ENCODE assay signal across 7 mouse cellular contexts in genomic region chr2:163693716-163694314, GRCm38 (mm10). TPM values are rescaled to one million over a fixed set of nuclear protein-coding genes. Genes with fewer than 3 reads are reported as not detected.
DNase-seq lines count a peak whose midpoint lies in the region; ATAC-seq lines count a peak whose summit lies in the region.

No protein-coding gene starts in this region.

- H3K9me3 ChIP-seq in megakaryocyte, embryonic 14.5 days = no peaks in the 10 kb centered on the region
- H3K9me3 ChIP-seq in neural tube, embryonic 14.5 days (ENCODE audit: control insufficient read depth, low read length) = no peaks in the 10 kb centered on the region

- peaks cover 6% of the 10 kb centered on the region for H3K36me3 ChIP-seq in megakaryocyte, embryonic 14.5 days (replicated peaks; ENCODE audit: low read length)
- H3K36me3 ChIP-seq in neural tube, embryonic 14.5 days (ENCODE audit: control insufficient read depth, insufficient read depth, low read length) = no peaks in the 10 kb centered on the region

- WGBS in neural tube, embryonic 14.5 days = 20% methylated on average over 9 of the region's 9 CpGs

- no peak overlapping the region; the same call in 1 of the 2 replicates for H3K4me2 ChIP-seq in neural tube, embryonic 14.5 days (ENCODE audit: low read depth, low read length)

- peak overlapping the region; percentile 62 for H3K4me3 ChIP-seq in megakaryocyte, embryonic 14.5 days (replicated peaks)
- no peak overlapping the region for H3K4me3 ChIP-seq in neural tube, embryonic 14.5 days (ENCODE audit: low read depth, low read length)

- no peaks in the 10 kb centered on the region for H3K27me3 ChIP-seq in megakaryocyte, embryonic 14.5 days (replicated peaks)
- H3K27me3 ChIP-seq in neural tube, embryonic 14.5 days (ENCODE audit: control insufficient read depth, insufficient read depth, low read length) = no peaks in the 10 kb centered on the region

- ATAC-seq in megakaryocyte, adult 5-6 weeks (ENCODE audit: poor library complexity, severe bottlenecking) = no peak
- ATAC-seq in neural tube, embryonic 14.5 days (ENCODE audit: low read depth) = no peak

- DNase-seq in heart, adult 8-10 months (ENCODE audit: low spot score) = peak; percentile 82
- DNase-seq in kidney, postnatal 10 days = peak; percentile 62
- no peak for DNase-seq in layer of hippocampus, adult 18-20 months (ENCODE audit: low spot score in 2 of 2)
- no peak for DNase-seq in thymus, postnatal 25 days

- H3K9ac ChIP-seq in neural tube, embryonic 14.5 days (replicated peaks; ENCODE audit: low read depth, low read length) = no peak overlapping the region

- peaks cover 100% of the 10 kb centered on the region for H3K4me1 ChIP-seq in megakaryocyte, embryonic 14.5 days
- peaks cover 10% of the 10 kb centered on the region; the same call in 1 of the 2 replicates for H3K4me1 ChIP-seq in neural tube, embryonic 14.5 days (ENCODE audit: control insufficient read depth, insufficient read depth, low read length)

- H3K27ac ChIP-seq in neural tube, embryonic 14.5 days (ENCODE audit: low read depth, low read length) = peak overlapping the region; percentile 52; the same call in 1 of the 2 replicates

RNA-seq across cellular contexts. Expression of gene Pkig, which starts 35.6 kb away (rescaled TPM):
- 348 and 581 TPM in 2 replicates for polyA plus RNA-seq in megakaryocyte, embryonic 14.5 days (2012; ENCODE audit: insufficient read depth, low replicate concordance)
- 47.7 and 50.9 TPM in 2 replicates for total RNA-seq in megakaryocyte, adult 5-6 weeks (2015)
- 36.8 and 55.2 TPM in 2 replicates for total RNA-seq in megakaryocyte, adult 5-6 weeks (2017)
- total RNA-seq in heart, adult 8-10 months (2022) = 100 to 1,000 TPM; 214 to 247 (median 224) TPM
- polyA plus RNA-seq in neural tube, embryonic 14.5 days (2014; fragmentation: Nextera tagmentation; extraction: Ambion mirVana) = 102 and 103 TPM in 2 replicates
- total RNA-seq in layer of hippocampus, adult 18-20 months (2021) = 100 to 1,000 TPM in 1 of 2 experiments, 10 to 100 TPM in 1; 98.0 to 101 TPM

RNA-seq across cellular contexts. Expression of gene Serinc3, which starts 48.9 kb away (rescaled TPM):
- polyA plus RNA-seq in megakaryocyte, embryonic 14.5 days (2012; ENCODE audit: insufficient read depth, low replicate concordance) = 8.6 and 31.2 TPM in 2 replicates
- 797 and 809 TPM in 2 replicates for total RNA-seq in megakaryocyte, adult 5-6 weeks (2015)
- 623 and 641 TPM in 2 replicates for total RNA-seq in megakaryocyte, adult 5-6 weeks (2017)
- 100 to 1,000 TPM; 272 to 302 (median 297) TPM for total RNA-seq in heart, adult 8-10 months (2022)
- polyA plus RNA-seq in neural tube, embryonic 14.5 days (2014; fragmentation: Nextera tagmentation; extraction: Ambion mirVana) = 39.0 and 44.3 TPM in 2 replicates
- total RNA-seq in layer of hippocampus, adult 18-20 months (2021) = 100 to 1,000 TPM; 186 to 193 TPM

RNA-seq across cellular contexts. Expression of gene Ada, which starts 56.2 kb away (rescaled TPM):
- 6.1 and 21.4 TPM in 2 replicates for polyA plus RNA-seq in megakaryocyte, embryonic 14.5 days (2012; ENCODE audit: insufficient read depth, low replicate concordance)
- total RNA-seq in megakaryocyte, adult 5-6 weeks (2015) = 3.7 and 5.3 TPM in 2 replicates
- total RNA-seq in megakaryocyte, adult 5-6 weeks (2017) = 6.1 and 7.6 TPM in 2 replicates
- 1 to 10 TPM in 2 of 4 experiments, under 1 TPM in 2; 0.46 to 1.2 (median 0.89) TPM for total RNA-seq in heart, adult 8-10 months (2022)
- 2.5 and 3.1 TPM in 2 replicates for polyA plus RNA-seq in neural tube, embryonic 14.5 days (2014; fragmentation: Nextera tagmentation; extraction: Ambion mirVana)
- 1 to 10 TPM; 1.0 to 1.9 TPM for total RNA-seq in layer of hippocampus, adult 18-20 months (2021)

Comparison
In these comparisons a context has a peak if more than half of its experiments do, and no peak if none do; other contexts are left out.
1. DNase-seq: peak in heart, adult 8-10 months (single experiment) and kidney, postnatal 10 days (single experiment); none in layer of hippocampus, adult 18-20 months (0 of 2) and thymus, postnatal 25 days (single experiment).